Mouse (Mus musculus): ENCODE data around the gene Rxfp3.

GRCm38 (mm10) chr15:11064558-11065411 is 27.0 kb upstream of the Rxfp3 start, which contains the start of gene Adamts12:
- no peak for TF ChIP-seq GATA1 (IDR thresholded peaks at IDR 0.05; ENCODE audit: low read length)
- TF ChIP-seq TAL1 (IDR thresholded peaks at IDR 0.05; ENCODE audit: low read length) = no peak
